Comparison of ENCODE assay signal across 9 mouse cellular contexts in the genomic region with DNA sequence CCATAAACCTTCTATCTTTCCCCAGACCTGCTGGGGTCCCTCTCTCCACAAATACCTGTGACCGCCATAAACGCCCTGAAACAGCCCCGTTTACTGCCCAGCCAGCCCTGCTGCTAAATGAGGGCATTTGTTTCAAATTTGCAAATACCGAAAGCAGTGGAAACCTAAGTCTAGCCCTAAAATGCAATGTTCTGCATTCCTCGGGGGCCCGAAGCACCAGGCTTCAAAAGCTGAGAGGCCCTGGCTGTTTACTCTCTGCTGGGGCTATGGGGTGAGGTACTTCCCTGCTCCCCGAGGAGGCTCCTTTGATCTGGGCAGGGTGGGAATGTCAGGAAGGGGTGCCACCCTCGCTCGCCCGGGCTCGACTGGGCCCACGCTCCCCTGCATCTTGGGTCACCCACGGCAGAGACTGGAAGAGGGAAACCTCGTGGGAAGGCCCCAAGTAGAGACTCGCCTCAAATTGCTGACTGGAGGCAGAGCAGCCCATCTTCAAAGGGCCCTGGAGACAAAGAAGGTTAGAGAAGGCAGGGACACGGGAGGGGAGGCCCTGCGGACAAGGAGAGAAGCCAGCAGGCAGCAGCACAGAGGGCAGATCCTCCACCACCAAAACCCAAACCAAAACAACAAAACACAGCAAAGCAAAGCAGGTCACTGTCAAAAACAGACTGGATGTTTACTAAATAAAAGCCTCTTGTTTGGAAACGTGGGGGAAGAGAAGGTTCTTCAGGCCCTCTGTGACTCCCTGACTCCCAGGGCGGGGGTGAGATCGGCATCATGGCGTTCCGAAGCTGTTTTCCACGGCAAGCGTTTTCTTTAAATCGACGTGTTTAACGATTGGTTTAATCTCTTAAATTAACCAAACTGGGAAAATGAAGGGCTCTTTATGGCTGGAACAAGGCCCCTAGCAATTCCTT. TPM values are rescaled to one million over a fixed set of nuclear protein-coding genes. Genes with fewer than 3 reads are reported as not detected.
A peak's percentile ranks its signal among the peaks of the same experiment; 100 is the strongest.
DNase-seq lines count a peak whose midpoint lies in the region; ATAC-seq and TF ChIP-seq lines count a peak whose summit lies in the region.
"Had no signal": no experiment of that assay in that cellular context is flagged by ENCODE, and none has a peak within 500 bp of the region (broad histone marks: within the 10 kb centered on the region; RNA-seq: fewer than 3 reads in every experiment).

No protein-coding gene starts in this region.

- peaks cover 39% of the 10 kb centered on the region for H3K4me1 ChIP-seq in forebrain, embryonic 11.5 days (replicated peaks; ENCODE audit: control insufficient read depth, insufficient read depth, low read length)
- H3K4me1 ChIP-seq in limb, embryonic 14.5 days (ENCODE audit: control insufficient read depth, insufficient read depth, low read length): peaks cover 92% of the 10 kb centered on the region
- peaks cover 3% of the 10 kb centered on the region; the same call in 1 of the 2 replicates for H3K4me1 ChIP-seq in small intestine, adult 2 months (ENCODE audit: control insufficient read depth, insufficient read depth, insufficient read length, low read length)

- no peaks in the 10 kb centered on the region for H3K36me3 ChIP-seq in forebrain, embryonic 11.5 days (ENCODE audit: control insufficient read depth, insufficient read depth, low read length)
- H3K36me3 ChIP-seq in limb, embryonic 14.5 days (ENCODE audit: control insufficient read depth, insufficient read depth, low read length): peaks cover 5% of the 10 kb centered on the region; the same call in 1 of the 2 replicates
- no peaks in the 10 kb centered on the region for H3K36me3 ChIP-seq in small intestine, adult 2 months (ENCODE audit: control insufficient read depth, insufficient read depth, low read length)

- under 1% methylated on average over 27 of the region's 27 CpGs for WGBS in forebrain, embryonic 11.5 days
- WGBS in limb, embryonic 14.5 days: 5% methylated on average over 27 of the region's 27 CpGs
- WGBS in small intestine, adult 2 months: 61% methylated on average over 27 of the region's 27 CpGs

- TF ChIP-seq POLR2A in limb, embryonic 14.5 days (IDR thresholded peaks at IDR 0.05; ENCODE audit: borderline replicate concordance, extremely low read depth, insufficient read depth, insufficient read length): no peak
- TF ChIP-seq POLR2A in small intestine, adult 2 months (IDR thresholded peaks at IDR 0.05; ENCODE audit: low read depth, low read length): no peak

- ATAC-seq in forebrain, embryonic 11.5 days (replicated peaks; ENCODE audit: low FRiP score): peak; percentile 48; the same call in 1 of the 2 replicates
- peak; percentile 56 for ATAC-seq in limb, embryonic 14.5 days (ENCODE audit: low FRiP score, low read depth)
- ATAC-seq: Patski had no signal

- H3K4me3 ChIP-seq in left cerebral cortex, adult 2 months: no peak overlapping the region
- 0 out of 2 replicates have a peak overlapping the region, but pooled peaks have one; percentile 2 for H3K4me3 ChIP-seq in forebrain, embryonic 11.5 days (ENCODE audit: low read depth, low read length)
- H3K4me3 ChIP-seq in limb, embryonic 14.5 days (replicated peaks; ENCODE audit: low read length): peak overlapping the region; percentile 21; the same call in 1 of the 2 replicates
- no peak overlapping the region for H3K4me3 ChIP-seq in small intestine, adult 2 months (ENCODE audit: low read depth, low read length)

- peak overlapping the region; percentile 60 for H3K27ac ChIP-seq in left cerebral cortex, adult 2 months
- H3K27ac ChIP-seq in forebrain, embryonic 11.5 days (ENCODE audit: low read depth, low read length): peak overlapping the region; percentile 87
- H3K27ac ChIP-seq in limb, embryonic 14.5 days (replicated peaks; ENCODE audit: low read depth, low read length): peak overlapping the region; percentile 90
- H3K27ac ChIP-seq in small intestine, adult 2 months (ENCODE audit: insufficient read depth, low read depth, low read length): 0 out of 2 replicates have a peak overlapping the region, but pooled peaks have one; percentile 5

- intact Hi-C loops in left cerebral cortex, adult 2 months (cut with DNase I): no loop called here

- no peaks in the 10 kb centered on the region for H3K27me3 ChIP-seq in forebrain, embryonic 11.5 days (ENCODE audit: control insufficient read depth, insufficient read depth, low read length)
- no peaks in the 10 kb centered on the region for H3K27me3 ChIP-seq in limb, embryonic 14.5 days (ENCODE audit: control insufficient read depth, insufficient read depth, low read length)
- H3K27me3 ChIP-seq in small intestine, adult 2 months (ENCODE audit: control insufficient read depth, insufficient read depth, low read length): no peaks in the 10 kb centered on the region
- H3K27me3 ChIP-seq: Patski had no signal

- TF ChIP-seq CTCF in left cerebral cortex, adult 2 months (IDR thresholded peaks at IDR 0.05): no peak
- TF ChIP-seq CTCF in small intestine, adult 2 months (IDR thresholded peaks at IDR 0.05; ENCODE audit: extremely low read depth, insufficient read length, insufficient replicate concordance, low read depth, low read length): no peak

- H3K9ac ChIP-seq in forebrain, embryonic 11.5 days (ENCODE audit: low read length): peak overlapping the region; percentile 58
- H3K9ac ChIP-seq in limb, embryonic 14.5 days (ENCODE audit: low read depth, low read length, severe bottlenecking): peak overlapping the region; percentile 36

- DNase-seq in left cerebral cortex, adult 2 months (ENCODE audit: extremely low spot score in 1 of 2, low spot score in 2 of 2): no peak
- DNase-seq in left cerebral cortex, adult 8-10 months (ENCODE audit: low spot score in 2 of 2): no peak
- peak; percentile 69 for DNase-seq in forebrain, embryonic 11.5 days (ENCODE audit: low spot score)
- DNase-seq in limb, embryonic 14.5 days (ENCODE audit: low spot score): peak; percentile 54
- no peak for DNase-seq in spleen, adult 12 weeks (ENCODE audit: low spot score)
- DNase-seq in thymus, postnatal 10 days (ENCODE audit: low spot score in 2 of 2): no peak
- no peak for DNase-seq in urinary bladder, adult 18-20 months (ENCODE audit: low spot score in 2 of 2)

- no peaks in the 10 kb centered on the region for H3K9me3 ChIP-seq in forebrain, embryonic 11.5 days (ENCODE audit: control insufficient read depth, low read length)
- H3K9me3 ChIP-seq in limb, embryonic 14.5 days (ENCODE audit: control insufficient read depth, low read length): no peaks in the 10 kb centered on the region

- H3K4me2 ChIP-seq in forebrain, embryonic 11.5 days (ENCODE audit: low read depth, low read length, severe bottlenecking): peak overlapping the region; percentile 37
- H3K4me2 ChIP-seq in limb, embryonic 14.5 days (replicated peaks; ENCODE audit: low read depth, low read length, severe bottlenecking): peak overlapping the region; percentile 47

RNA-seq across cellular contexts. Expression of gene Ptk7, which starts 10.3 kb away (rescaled TPM):
- 1 to 10 TPM; 8.3 to 9.4 TPM for total RNA-seq in left cerebral cortex, adult 2 months (2021)
- total RNA-seq in left cerebral cortex, adult 8-10 months (2022): 10 to 100 TPM; 11.2 to 12.9 (median 11.8) TPM
- polyA plus RNA-seq in forebrain, embryonic 11.5 days (2014; fragmentation: Nextera tagmentation; extraction: Ambion mirVana): 40.8 and 43.3 TPM in 2 replicates
- polyA plus RNA-seq in limb, embryonic 14.5 days (2012; rRNA removed): 89.4 and 116 TPM in 2 replicates
- 73.8 and 84.6 TPM in 2 replicates for polyA plus RNA-seq in limb, embryonic 14.5 days (2014; fragmentation: Nextera tagmentation; extraction: Ambion mirVana)
- polyA plus RNA-seq in small intestine, adult 2 months (2012; rRNA removed): 6.6 and 6.8 TPM in 2 replicates

RNA-seq across cellular contexts. Expression of gene Klc4, which starts 26.8 kb away (rescaled TPM):
- 10 to 100 TPM; 21.9 to 24.4 TPM for total RNA-seq in left cerebral cortex, adult 2 months (2021)
- total RNA-seq in left cerebral cortex, adult 8-10 months (2022): 10 to 100 TPM; 20.8 to 23.4 (median 22.5) TPM
- 34.9 and 35.8 TPM in 2 replicates for polyA plus RNA-seq in forebrain, embryonic 11.5 days (2014; fragmentation: Nextera tagmentation; extraction: Ambion mirVana)
- polyA plus RNA-seq in limb, embryonic 14.5 days (2012; rRNA removed): 19.5 and 20.4 TPM in 2 replicates
- 19.3 and 21.5 TPM in 2 replicates for polyA plus RNA-seq in limb, embryonic 14.5 days (2014; fragmentation: Nextera tagmentation; extraction: Ambion mirVana)
- 103 and 213 TPM in 2 replicates for polyA plus RNA-seq in small intestine, adult 2 months (2012; rRNA removed)

RNA-seq across cellular contexts. Expression of gene Mrpl2, which starts 27.0 kb away (rescaled TPM):
- 10 to 100 TPM; 49.1 to 53.2 TPM for total RNA-seq in left cerebral cortex, adult 2 months (2021)
- 10 to 100 TPM; 54.2 to 66.0 (median 59.1) TPM for total RNA-seq in left cerebral cortex, adult 8-10 months (2022)
- polyA plus RNA-seq in forebrain, embryonic 11.5 days (2014; fragmentation: Nextera tagmentation; extraction: Ambion mirVana): 111 and 117 TPM in 2 replicates
- 68.0 and 91.1 TPM in 2 replicates for polyA plus RNA-seq in limb, embryonic 14.5 days (2012; rRNA removed)
- 103 and 113 TPM in 2 replicates for polyA plus RNA-seq in limb, embryonic 14.5 days (2014; fragmentation: Nextera tagmentation; extraction: Ambion mirVana)
- 47.6 and 82.8 TPM in 2 replicates for polyA plus RNA-seq in small intestine, adult 2 months (2012; rRNA removed)

RNA-seq across cellular contexts. Expression of gene Cul7, which starts 31.1 kb away (rescaled TPM):
- total RNA-seq in left cerebral cortex, adult 2 months (2021): 10 to 100 TPM; 25.9 to 30.0 TPM
- total RNA-seq in left cerebral cortex, adult 8-10 months (2022): 10 to 100 TPM; 28.0 to 33.6 (median 32.5) TPM
- polyA plus RNA-seq in forebrain, embryonic 11.5 days (2014; fragmentation: Nextera tagmentation; extraction: Ambion mirVana): 34.4 and 34.9 TPM in 2 replicates
- 135 and 149 TPM in 2 replicates for polyA plus RNA-seq in limb, embryonic 14.5 days (2012; rRNA removed)
- polyA plus RNA-seq in limb, embryonic 14.5 days (2014; fragmentation: Nextera tagmentation; extraction: Ambion mirVana): 52.6 and 58.2 TPM in 2 replicates
- 7.6 and 12.1 TPM in 2 replicates for polyA plus RNA-seq in small intestine, adult 2 months (2012; rRNA removed)

RNA-seq across cellular contexts. Expression of gene Rrp36, which starts 55.1 kb away (rescaled TPM):
- total RNA-seq in left cerebral cortex, adult 2 months (2021): 10 to 100 TPM; 14.9 to 15.7 TPM
- total RNA-seq in left cerebral cortex, adult 8-10 months (2022): 10 to 100 TPM; 16.6 to 19.3 (median 17.9) TPM
- 61.0 and 64.1 TPM in 2 replicates for polyA plus RNA-seq in forebrain, embryonic 11.5 days (2014; fragmentation: Nextera tagmentation; extraction: Ambion mirVana)
- polyA plus RNA-seq in limb, embryonic 14.5 days (2012; rRNA removed): 47.2 and 48.5 TPM in 2 replicates
- polyA plus RNA-seq in limb, embryonic 14.5 days (2014; fragmentation: Nextera tagmentation; extraction: Ambion mirVana): 36.8 and 52.4 TPM in 2 replicates
- 30.8 and 47.4 TPM in 2 replicates for polyA plus RNA-seq in small intestine, adult 2 months (2012; rRNA removed)

Comparison
In these comparisons a context has a peak if more than half of its experiments do, and no peak if none do; other contexts are left out.
1. DNase-seq: peak in forebrain, embryonic 11.5 days (single experiment) and limb, embryonic 14.5 days (single experiment); none in left cerebral cortex, adult 2 months (0 of 2), left cerebral cortex, adult 8-10 months (0 of 2), spleen, adult 12 weeks (single experiment), thymus, postnatal 10 days (0 of 2) and urinary bladder, adult 18-20 months (0 of 2).
2. H3K27ac ChIP-seq: peak in every context shown above with its lines; median percentile 90 in limb, embryonic 14.5 days; 87 in forebrain, embryonic 11.5 days; 60 in left cerebral cortex, adult 2 months; 5 in small intestine, adult 2 months.
3. H3K4me3 ChIP-seq: peak in forebrain, embryonic 11.5 days (single experiment) and limb, embryonic 14.5 days (single experiment); none in left cerebral cortex, adult 2 months (single experiment) and small intestine, adult 2 months (single experiment).